Mouse (Mus musculus) lung, postnatal 25 days (tissue): ENCODE results near the gene Srms.

Experiments
- DNase-seq: peaks from one replicate; pipeline ENCODE4 v3.0.0; 2022; ENCODE audit warnings: low spot score

Srms gene

GRCm38 (mm10) chr2:181160821-181161220 is 52.2 kb downstream of the Srms start:
- DNase-seq, result no peak

- no peak for DNase-seq
Observed at GRCm38 (mm10) chr2:181159771-181160170, 53.2 kb downstream of the Srms start.

- no peak for DNase-seq
Observed at GRCm38 (mm10) chr2:181159091-181159514, 53.9 kb downstream of the Srms start.

GRCm38 (mm10) chr2:181158471-181158870 is 54.5 kb downstream of the Srms start:
- DNase-seq, result no peak

- no peak for DNase-seq
Observed at GRCm38 (mm10) chr2:181157716-181158302, 55.2 kb downstream of the Srms start.

GRCm38 (mm10) chr2:181157180-181157579 is 55.8 kb downstream of the Srms start:
- DNase-seq, result no peak

- DNase-seq, result no peak
Observed at GRCm38 (mm10) chr2:181156248-181157121, 56.5 kb downstream of the Srms start, which contains the start of gene Eef1a2. TSS of gene Eef1a2 (minus strand) at chr2:181157014.

GRCm38 (mm10) chr2:181155801-181156200 is 57.2 kb downstream of the Srms start:
- DNase-seq, result no peak
